ENCODE assay signal across 37 mouse cellular contexts in genomic region chr11:5517346-5517745, GRCm38 (mm10). TPM values are rescaled to one million over a fixed set of nuclear protein-coding genes. Genes with fewer than 3 reads are reported as not detected.
A peak's percentile ranks its signal among the peaks of the same experiment; 100 is the strongest.
DNase-seq lines count a peak whose midpoint lies in the region; ATAC-seq and TF ChIP-seq lines count a peak whose summit lies in the region.
"Had no signal": no experiment of that assay in that cellular context is flagged by ENCODE, and none has a peak within 500 bp of the region (broad histone marks: within the 10 kb centered on the region; RNA-seq: fewer than 3 reads in every experiment).

No protein-coding gene starts in this region.

- H3K27ac ChIP-seq in lung, embryonic 14.5 days (ENCODE audit: low read depth), result no peak overlapping the region
- H3K27ac ChIP-seq in thymus, adult 2 months (ENCODE audit: control insufficient read depth, insufficient read depth, low read length), result no peak overlapping the region
- no peak overlapping the region for H3K27ac ChIP-seq in gastrocnemius, adult 2 months
- H3K27ac ChIP-seq: embryonic facial prominence, embryonic 10.5 days; embryonic facial prominence, embryonic 13.5 days; heart, adult 2 months; heart, embryonic 10.5 days; hindbrain, embryonic 12.5 days; hindbrain, embryonic 15.5 days had no signal

- no peaks in the 10 kb centered on the region for H3K27me3 ChIP-seq in lung, embryonic 14.5 days (ENCODE audit: insufficient read depth, low read length)
- H3K27me3 ChIP-seq in thymus, adult 2 months (ENCODE audit: control insufficient read depth, insufficient read depth, low read length), result no peaks in the 10 kb centered on the region
- H3K27me3 ChIP-seq in E14TG2a.4 (ENCODE audit: insufficient read depth, low read length), result no peaks in the 10 kb centered on the region
- H3K27me3 ChIP-seq: CH12.LX; embryonic facial prominence, embryonic 13.5 days; hindbrain, embryonic 12.5 days; hindbrain, embryonic 15.5 days; Patski had no signal

- peak overlapping the region; percentile 36 for H3K4me2 ChIP-seq in lung, embryonic 14.5 days
- H3K4me2 ChIP-seq: embryonic facial prominence, embryonic 13.5 days; hindbrain, embryonic 12.5 days; hindbrain, embryonic 15.5 days had no signal

- no peaks in the 10 kb centered on the region for H3K9me3 ChIP-seq in lung, embryonic 14.5 days (ENCODE audit: low read depth, low read length)
- no peaks in the 10 kb centered on the region for H3K9me3 ChIP-seq in E14TG2a.4 (ENCODE audit: low read length)
- H3K9me3 ChIP-seq: embryonic facial prominence, embryonic 10.5 days; embryonic facial prominence, embryonic 13.5 days; G1E; heart, embryonic 10.5 days; hindbrain, embryonic 12.5 days; hindbrain, embryonic 15.5 days had no signal

- no peak for ATAC-seq in lung, embryonic 14.5 days (ENCODE audit: insufficient read depth)
- ATAC-seq: forebrain, embryonic 14.5 days; forebrain, postnatal 0 days; Patski had no signal

- TF ChIP-seq POLR2A in thymus, adult 2 months (IDR thresholded peaks at IDR 0.05; ENCODE audit: control insufficient read depth, extremely low read depth, insufficient read depth, low read length, poor library complexity), result no peak

- H3K4me1 ChIP-seq in lung, embryonic 14.5 days (ENCODE audit: insufficient read depth), result no peaks in the 10 kb centered on the region
- peaks cover 15% of the 10 kb centered on the region for H3K4me1 ChIP-seq in thymus, adult 2 months (replicated peaks; ENCODE audit: control insufficient read depth, insufficient read depth, low read length)
- peaks cover 78% of the 10 kb centered on the region for H3K4me1 ChIP-seq in E14TG2a.4 (replicated peaks; ENCODE audit: low read depth, low read length)

- H3K9ac ChIP-seq in lung, embryonic 14.5 days, result no peak overlapping the region
- H3K9ac ChIP-seq: embryonic facial prominence, embryonic 13.5 days; forebrain, postnatal 0 days; hindbrain, embryonic 12.5 days; hindbrain, embryonic 15.5 days had no signal

- no peak for TF ChIP-seq CTCF in lung, embryonic 14.5 days (IDR thresholded peaks at IDR 0.05; ENCODE audit: low read depth)
- no peak for TF ChIP-seq CTCF in thymus, adult 2 months (IDR thresholded peaks at IDR 0.05; ENCODE audit: borderline replicate concordance, control insufficient read depth, extremely low read depth, insufficient read depth, low read length, poor library complexity)
- no peak for TF ChIP-seq CTCF in E14TG2a.4 (conservative IDR thresholded peaks at IDR 0.05; ENCODE audit: low read length)
- TF ChIP-seq CTCF in gastrocnemius, adult 2 months (IDR thresholded peaks at IDR 0.05), result no peak

- H3K4me3 ChIP-seq in lung, embryonic 14.5 days (ENCODE audit: low read depth, low read length), result no peak overlapping the region
- no peak overlapping the region for H3K4me3 ChIP-seq in thymus, adult 2 months (ENCODE audit: control insufficient read depth, insufficient read depth, low read length)
- peak overlapping the region; percentile 75 for H3K4me3 ChIP-seq in E14TG2a.4 (replicated peaks; ENCODE audit: low read length)
- H3K4me3 ChIP-seq in gastrocnemius, adult 2 months, result no peak overlapping the region
- H3K4me3 ChIP-seq: embryonic facial prominence, embryonic 10.5 days; embryonic facial prominence, embryonic 13.5 days; erythroblast, embryonic 14.5 days; heart, adult 2 months; heart, embryonic 10.5 days; hindbrain, embryonic 12.5 days; hindbrain, embryonic 15.5 days had no signal

- intact Hi-C loops in gastrocnemius, adult 2 months (cut with DNase I), result no loop called here

- H3K36me3 ChIP-seq in lung, embryonic 14.5 days (ENCODE audit: insufficient read depth), result peaks cover 2% of the 10 kb centered on the region
- no peaks in the 10 kb centered on the region; the same call in 1 of the 2 replicates for H3K36me3 ChIP-seq in thymus, adult 2 months (ENCODE audit: control insufficient read depth, insufficient read depth, low read length)
- peaks cover 2% of the 10 kb centered on the region for H3K36me3 ChIP-seq in E14TG2a.4 (ENCODE audit: insufficient read depth, low read length)
- H3K36me3 ChIP-seq: embryonic facial prominence, embryonic 13.5 days; hindbrain, embryonic 12.5 days; hindbrain, embryonic 15.5 days had no signal

- 55% methylated on average over 6 of the region's 6 CpGs for WGBS in lung, embryonic 14.5 days
- WGBS in thymus, adult 2 months, result 9% methylated on average over 6 of the region's 6 CpGs

- no peak for DNase-seq in lung, embryonic 14.5 days
- no peak for DNase-seq in lung, postnatal 10 days
- DNase-seq in thymus, postnatal 0 days (ENCODE audit: low spot score), result peak; percentile 54
- no peak for DNase-seq in thymus, adult 2 months
- DNase-seq in naive thymus-derived CD4-positive, alpha-beta T cell, adult 2 months (ENCODE audit: low read depth), result peak; percentile 65
- DNase-seq in gastrocnemius, adult 2 months, result no peak
- no peak for DNase-seq in adrenal gland, postnatal 36 days
- DNase-seq: adrenal gland, adult 2 months; adrenal gland, postnatal 14 days; cerebellum, adult 11-12 months; cerebellum, adult 8-10 months; cerebellum, postnatal 10 days; cerebellum, postnatal 36 days; embryo, embryonic 11 days; forebrain, postnatal 0 days; gastrocnemius, postnatal 25 days; heart, adult 2 months had no signal

RNA-seq across cellular contexts. Expression of gene Xbp1, which starts 3.1 kb away (rescaled TPM):
- 180 and 193 TPM in 2 replicates for polyA plus RNA-seq in lung, embryonic 14.5 days (2014; fragmentation: Nextera tagmentation; extraction: Ambion mirVana)
- 194 and 213 TPM in 2 replicates for polyA plus RNA-seq in thymus, postnatal 0 days (2015; fragmentation: Nextera tagmentation; extraction: Ambion mirVana)
- polyA plus RNA-seq in thymus, adult 2 months (2012; rRNA removed), result 113 and 118 TPM in 2 replicates
- 10 to 100 TPM; 64.5 to 70.5 TPM for total RNA-seq in gastrocnemius, adult 2 months (2021)
- 100 to 1,000 TPM; 199 to 215 TPM for total RNA-seq in adrenal gland, postnatal 36 days (2021)

RNA-seq across cellular contexts. Expression of gene Ccdc117, which starts 24.6 kb away (rescaled TPM):
- polyA plus RNA-seq in lung, embryonic 14.5 days (2014; fragmentation: Nextera tagmentation; extraction: Ambion mirVana), result 22.4 and 24.9 TPM in 2 replicates
- polyA plus RNA-seq in thymus, postnatal 0 days (2015; fragmentation: Nextera tagmentation; extraction: Ambion mirVana), result 17.7 and 18.5 TPM in 2 replicates
- 12.2 and 13.9 TPM in 2 replicates for polyA plus RNA-seq in thymus, adult 2 months (2012; rRNA removed)
- 10 to 100 TPM; 16.3 to 30.0 TPM for total RNA-seq in gastrocnemius, adult 2 months (2021)
- total RNA-seq in adrenal gland, postnatal 36 days (2021), result 10 to 100 TPM; 33.7 to 37.5 TPM

RNA-seq across cellular contexts. Expression of gene Ankrd36, which starts 52.1 kb away (rescaled TPM):
- polyA plus RNA-seq in lung, embryonic 14.5 days (2014; fragmentation: Nextera tagmentation; extraction: Ambion mirVana), result not detected in 2 replicates
- polyA plus RNA-seq in thymus, postnatal 0 days (2015; fragmentation: Nextera tagmentation; extraction: Ambion mirVana), result 0.05 TPM in 1 of 2 replicates, not detected in the other
- not detected in 2 replicates for polyA plus RNA-seq in thymus, adult 2 months (2012; rRNA removed)
- total RNA-seq in gastrocnemius, adult 2 months (2021), result not detected
- not detected for total RNA-seq in adrenal gland, postnatal 36 days (2021)
- total RNA-seq: adrenal gland, adult 2 months; adrenal gland, postnatal 14 days; CH12.LX; gastrocnemius, adult 8-10 months; gastrocnemius, postnatal 25 days; heart, adult 2 months; heart, postnatal 25 days; hematopoietic stem cell, adult 5-6 weeks had no signal
- polyA plus RNA-seq: adrenal gland, adult 2 months; brain, embryonic 14.5 days; cortical plate, adult 2 months; embryonic facial prominence, embryonic 10.5 days; embryonic facial prominence, embryonic 13.5 days; erythroblast, embryonic 14.5 days; forebrain, embryonic 14.5 days; forebrain, postnatal 0 days; frontal cortex, adult 2 months; heart, embryonic 14.5 days; heart, postnatal 0 days; hindbrain, embryonic 15.5 days; intestine, embryonic 14.5 days; Patski had no signal

Comparison
In these comparisons a context has a peak if more than half of its experiments do, and no peak if none do; other contexts are left out.
1. DNase-seq: peak in thymus, postnatal 0 days (single experiment) and naive thymus-derived CD4-positive, alpha-beta T cell, adult 2 months (single experiment); none in lung, embryonic 14.5 days (single experiment), lung, postnatal 10 days (single experiment), thymus, adult 2 months (single experiment), gastrocnemius, adult 2 months (single experiment) and adrenal gland, postnatal 36 days (0 of 2).